Mouse (Mus musculus): Measurements from ENCODE around the gene Il12rb1. TPM values are rescaled to one million over a fixed set of nuclear protein-coding genes. Genes with fewer than 3 reads are reported as not detected.

Gene Il12rb1
- polyA plus RNA-seq (2012; rRNA removed) = 1.8 and 1.9 TPM in 2 replicates

DNA sequence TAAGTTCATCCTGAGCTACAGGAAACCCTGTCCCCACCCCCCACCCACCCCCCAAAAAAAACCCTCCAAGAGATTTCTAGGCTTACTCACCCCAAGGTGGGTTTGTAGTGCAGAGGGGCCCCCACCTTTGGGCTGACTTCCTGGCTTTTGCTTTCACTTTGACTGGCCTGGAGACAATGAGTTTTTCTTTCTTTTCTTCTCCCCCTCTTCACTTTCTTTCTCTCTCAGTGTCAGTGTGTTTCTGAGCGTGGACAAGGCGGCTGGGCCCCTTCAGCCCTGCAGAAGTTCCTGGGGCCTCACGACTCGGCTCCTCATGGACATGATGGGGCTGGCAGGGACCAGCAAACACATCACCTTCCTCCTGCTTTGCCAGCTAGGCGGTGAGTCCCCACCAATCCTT, at the start of gene Il12rb1:
Il12rb1 (plus strand) TSS at position 211 of the 400 bp plus-strand sequence.
- no peak within 1 kb of the TSS for H3K4me3 ChIP-seq (replicated peaks; ENCODE audit: insufficient read depth, low read depth, low read length)
- no peak within 1 kb of the TSS for H3K27ac ChIP-seq (ENCODE audit: insufficient read depth, low read length)
- H3K4me1 ChIP-seq (ENCODE audit: control insufficient read depth, insufficient read depth, low read length) = peaks cover 4% of the 10 kb centered on the region; the same call in 1 of the 2 replicates
- no peak for TF ChIP-seq POLR2A (IDR thresholded peaks at IDR 0.05; ENCODE audit: borderline replicate concordance, insufficient read depth, low read length)
- no peak for TF ChIP-seq CTCF (IDR thresholded peaks at IDR 0.05; ENCODE audit: borderline replicate concordance, insufficient read depth, low read depth, low read length)
- DNase-seq = no peak
- H3K27me3 ChIP-seq (ENCODE audit: control insufficient read depth, insufficient read depth, low read length) = peaks cover 2% of the 10 kb centered on the region; the same call in 1 of the 2 replicates
- WGBS = 80% methylated on average over 5 of the region's 5 CpGs

DNA sequence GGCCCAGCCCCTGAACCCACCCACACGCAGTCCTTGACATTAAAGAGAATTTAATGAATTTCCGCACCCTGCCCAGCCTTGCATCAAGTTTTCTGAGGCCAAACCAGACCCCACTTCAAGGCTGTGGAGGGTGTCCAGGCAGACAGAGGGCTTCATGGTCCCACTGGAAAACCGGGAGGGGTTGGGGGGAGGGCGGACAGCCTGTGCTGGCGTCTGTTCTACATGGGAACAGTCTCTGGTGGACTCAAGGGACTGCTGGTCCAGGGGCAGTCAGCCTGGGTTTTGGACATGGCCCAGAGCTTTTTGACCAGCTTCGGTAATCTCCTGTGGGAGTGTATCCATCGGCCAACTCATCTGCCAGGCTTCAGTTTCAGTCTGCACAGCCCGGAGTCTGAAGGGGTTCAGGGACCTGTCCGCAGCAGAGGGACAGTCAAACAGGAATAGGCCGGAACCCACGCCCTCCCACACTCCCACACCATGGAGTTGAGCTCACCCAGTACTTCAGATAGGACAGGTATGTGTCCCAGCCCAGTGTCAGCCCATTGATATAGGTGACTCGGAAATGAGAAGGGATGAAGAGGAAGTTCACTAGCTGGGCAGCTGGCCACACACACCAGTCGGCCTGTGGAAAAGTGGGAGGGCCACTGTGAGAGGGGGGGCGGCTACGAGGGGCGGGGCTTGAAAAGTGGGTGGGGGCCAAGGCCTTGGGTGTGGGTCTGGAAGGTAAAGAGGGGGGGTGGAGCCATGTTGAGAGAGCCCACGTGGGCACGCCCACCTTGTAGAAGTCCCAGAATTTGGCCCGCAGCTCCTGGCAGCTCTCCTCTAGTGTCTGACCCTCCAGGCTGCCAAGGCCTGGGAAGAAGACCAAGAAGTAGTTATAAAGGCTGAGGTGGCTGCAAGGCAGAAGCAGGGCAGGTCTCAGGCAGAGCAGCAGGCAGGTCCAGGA, 49.4 kb upstream of the Il12rb1 start:
- DNase-seq = peak; percentile 47 to 61
- Histone ChIP-seq H3K27me3 (ENCODE audit: control insufficient read depth, insufficient read depth, low read length) (no peaks in the 10 kb centered on the region), H3K27ac (ENCODE audit: insufficient read depth, low read length) (no peak overlapping the region), H3K4me1 (ENCODE audit: control insufficient read depth, insufficient read depth, low read length) (peaks cover 35% of the 10 kb centered on the region), H3K4me3 (replicated peaks; ENCODE audit: insufficient read depth, low read depth, low read length) (no peak overlapping the region)
- TF ChIP-seq POLR2A (IDR thresholded peaks at IDR 0.05; ENCODE audit: borderline replicate concordance, insufficient read depth, low read length) (0 out of 2 replicates have a peak, but pooled peaks have one; percentile 19), CTCF (IDR thresholded peaks at IDR 0.05; ENCODE audit: borderline replicate concordance, insufficient read depth, low read depth, low read length) (no peak)
- WGBS = 15% methylated on average over 19 of the region's 19 CpGs

DNA sequence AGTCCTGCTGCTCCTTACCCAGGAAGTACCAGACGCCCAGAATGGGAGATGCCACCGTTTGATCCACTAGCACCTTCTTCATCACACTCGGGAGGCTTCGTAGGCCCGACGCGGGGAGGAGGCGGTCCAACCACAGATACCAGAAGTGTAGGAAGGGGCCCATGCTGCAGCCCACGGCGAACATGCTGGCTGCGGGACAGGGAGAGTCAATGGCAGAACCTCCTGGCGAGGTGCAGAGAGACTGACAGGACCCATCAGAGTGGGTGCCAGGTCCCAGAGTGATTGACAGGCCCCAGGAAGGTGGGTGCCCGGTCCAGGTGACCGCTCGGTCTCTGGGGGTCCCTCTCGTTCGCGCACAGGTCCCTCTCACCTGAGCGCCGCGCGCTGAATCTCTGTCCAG, 47.9 kb upstream of the Il12rb1 start:
- no peak for DNase-seq
- WGBS = under 1% methylated on average over 22 of the region's 22 CpGs
- H3K4me1 ChIP-seq (ENCODE audit: control insufficient read depth, insufficient read depth, low read length) = peaks cover 35% of the 10 kb centered on the region

DNA sequence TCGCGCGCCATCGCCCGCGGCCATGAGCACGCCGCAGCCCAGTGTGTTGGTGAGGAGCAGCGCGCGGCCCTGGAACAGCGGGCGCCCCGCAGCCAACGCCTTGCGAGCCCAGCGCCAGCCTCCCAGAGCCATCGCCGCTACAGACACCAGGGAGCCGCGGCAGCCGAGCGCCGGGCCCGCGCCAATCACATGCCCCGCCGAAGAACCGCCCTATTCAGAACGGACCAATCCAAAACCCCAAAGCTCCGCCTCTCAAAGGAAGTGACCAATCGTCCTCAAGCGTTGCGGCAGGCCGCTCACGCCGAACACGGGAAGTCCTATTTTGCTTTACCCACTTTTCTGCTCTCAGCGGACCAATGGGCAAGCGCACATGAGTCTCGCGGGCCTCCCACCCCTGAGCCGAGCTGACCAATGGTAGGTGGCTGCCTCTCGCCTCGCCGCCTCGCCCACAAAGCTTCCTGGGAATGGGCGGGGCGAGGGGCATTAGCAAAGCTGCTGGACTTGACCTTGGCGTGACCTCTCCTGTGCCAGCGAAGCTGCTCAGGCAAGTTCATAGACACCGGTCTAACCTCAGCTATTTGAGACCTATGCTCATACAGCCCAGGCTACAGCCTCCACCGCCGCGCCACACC, 47.4 kb upstream of the Il12rb1 start, which contains the start of gene Mpv17l2:
Mpv17l2 (minus strand) TSS at position 172 of the 632 bp plus-strand sequence.
- Histone ChIP-seq H3K4me1 (ENCODE audit: control insufficient read depth, insufficient read depth, low read length) (peaks cover 34% of the 10 kb centered on the region), H3K4me3 (replicated peaks; ENCODE audit: insufficient read depth, low read depth, low read length) (peak within 1 kb of the TSS; percentile 60), H3K27me3 (ENCODE audit: control insufficient read depth, insufficient read depth, low read length) (no peaks in the 10 kb centered on the region), H3K27ac (ENCODE audit: insufficient read depth, low read length) (peak within 1 kb of the TSS; percentile 67)
- TF ChIP-seq POLR2A (IDR thresholded peaks at IDR 0.05; ENCODE audit: borderline replicate concordance, insufficient read depth, low read length) (no peak; the same call in 1 of the 2 replicates), CTCF (IDR thresholded peaks at IDR 0.05; ENCODE audit: borderline replicate concordance, insufficient read depth, low read depth, low read length) (no peak)
- under 1% methylated on average over 55 of the region's 55 CpGs for WGBS
- peak; percentile 96 to 99 for DNase-seq

More for the DNA sequence above, 47.9 kb upstream of the Il12rb1 start:
- H3K27me3 ChIP-seq (ENCODE audit: control insufficient read depth, insufficient read depth, low read length) = no peaks in the 10 kb centered on the region
- TF ChIP-seq POLR2A (IDR thresholded peaks at IDR 0.05; ENCODE audit: borderline replicate concordance, insufficient read depth, low read length) (no peak), CTCF (IDR thresholded peaks at IDR 0.05; ENCODE audit: borderline replicate concordance, insufficient read depth, low read depth, low read length) (no peak)
- peak overlapping the region; percentile 45 for H3K27ac ChIP-seq (ENCODE audit: insufficient read depth, low read length)
- H3K4me3 ChIP-seq (replicated peaks; ENCODE audit: insufficient read depth, low read depth, low read length) = peak overlapping the region; percentile 60

DNA sequence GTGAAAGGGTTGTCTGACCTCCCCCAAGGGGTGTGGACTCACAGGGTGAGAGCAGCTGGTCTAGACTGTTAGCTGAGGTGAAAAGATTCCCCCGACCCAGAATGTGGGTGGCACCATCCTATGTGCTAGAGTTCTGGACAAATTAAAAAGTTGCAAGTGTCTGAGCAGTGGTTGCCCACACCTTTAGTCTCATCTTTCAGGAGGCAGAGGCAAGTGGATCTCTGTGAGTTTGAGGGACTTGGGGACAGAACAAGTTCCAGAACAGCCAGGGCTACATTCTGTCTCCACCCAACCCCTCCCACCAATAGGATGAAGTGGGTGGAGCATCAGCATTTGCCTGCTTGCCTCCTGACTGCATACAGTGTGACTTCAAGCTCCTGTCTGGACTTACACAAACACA, 46.1 kb upstream of the Il12rb1 start:
- H3K27me3 ChIP-seq (ENCODE audit: control insufficient read depth, insufficient read depth, low read length) = no peaks in the 10 kb centered on the region
- H3K27ac ChIP-seq (ENCODE audit: insufficient read depth, low read length) = no peak overlapping the region
- whole genome bisulfite sequencing = 72% methylated on average over 1 of the region's 1 CpGs
- no peak for DNase-seq
- no peak overlapping the region for H3K4me3 ChIP-seq (replicated peaks; ENCODE audit: insufficient read depth, low read depth, low read length)
- H3K4me1 ChIP-seq (ENCODE audit: control insufficient read depth, insufficient read depth, low read length) = peaks cover 38% of the 10 kb centered on the region
- TF ChIP-seq POLR2A (IDR thresholded peaks at IDR 0.05; ENCODE audit: borderline replicate concordance, insufficient read depth, low read length) (no peak), CTCF (IDR thresholded peaks at IDR 0.05; ENCODE audit: borderline replicate concordance, insufficient read depth, low read depth, low read length) (no peak)

DNA sequence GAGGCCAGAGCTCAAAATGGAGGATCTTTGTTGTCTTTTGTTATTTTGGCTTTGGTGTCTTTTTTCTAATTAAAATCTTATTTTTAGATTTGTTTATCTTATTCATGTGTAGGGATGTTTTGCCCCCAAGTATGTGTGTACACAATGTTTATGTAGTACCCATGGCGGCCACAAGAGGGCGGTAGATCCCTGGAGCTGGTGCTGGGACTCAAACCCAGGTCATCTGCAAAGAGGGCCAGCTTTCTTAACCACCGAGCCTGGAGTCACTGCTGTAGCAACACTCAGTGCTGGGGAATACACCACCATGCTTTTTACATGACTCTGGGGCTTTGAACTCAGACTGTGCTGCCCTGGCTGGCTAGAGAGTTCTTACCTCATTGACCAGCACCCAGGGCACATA, 44.9 kb upstream of the Il12rb1 start:
- under 1% methylated on average over 3 of the region's 3 CpGs for WGBS
- TF ChIP-seq POLR2A (IDR thresholded peaks at IDR 0.05; ENCODE audit: borderline replicate concordance, insufficient read depth, low read length) (no peak), CTCF (IDR thresholded peaks at IDR 0.05; ENCODE audit: borderline replicate concordance, insufficient read depth, low read depth, low read length) (peak; percentile 76)
- peak; percentile 50 to 72 for DNase-seq
- no peak overlapping the region for H3K4me3 ChIP-seq (replicated peaks; ENCODE audit: insufficient read depth, low read depth, low read length)
- no peak overlapping the region for H3K27ac ChIP-seq (ENCODE audit: insufficient read depth, low read length)
- peaks cover 27% of the 10 kb centered on the region for H3K4me1 ChIP-seq (ENCODE audit: control insufficient read depth, insufficient read depth, low read length)
- no peaks in the 10 kb centered on the region for H3K27me3 ChIP-seq (ENCODE audit: control insufficient read depth, insufficient read depth, low read length)

DNA sequence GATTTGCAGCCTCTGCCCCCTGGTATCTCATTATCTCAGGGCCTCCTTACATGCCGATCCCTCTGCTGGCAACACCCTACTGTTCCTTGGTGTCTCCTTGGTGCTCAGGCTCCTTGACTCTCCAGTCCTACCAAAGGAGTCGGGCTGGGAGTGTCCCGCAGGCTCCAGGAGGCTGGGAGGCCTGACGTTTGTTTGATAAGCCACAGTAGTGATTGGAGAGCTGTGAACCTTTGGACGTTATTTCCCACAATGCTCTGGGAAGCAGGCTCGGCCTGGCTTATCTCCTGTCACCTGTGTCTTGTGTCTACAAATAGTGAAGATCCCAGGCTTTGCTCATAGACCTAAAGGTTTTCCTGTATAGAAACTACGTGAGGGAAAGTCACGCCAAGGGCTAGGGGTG, 44.2 kb upstream of the Il12rb1 start:
- DNase-seq = no peak
- TF ChIP-seq CTCF (IDR thresholded peaks at IDR 0.05; ENCODE audit: borderline replicate concordance, insufficient read depth, low read depth, low read length) = no peak
- TF ChIP-seq POLR2A (IDR thresholded peaks at IDR 0.05; ENCODE audit: borderline replicate concordance, insufficient read depth, low read length) = no peak
- peaks cover 21% of the 10 kb centered on the region for H3K4me1 ChIP-seq (ENCODE audit: control insufficient read depth, insufficient read depth, low read length)

More for the DNA sequence above, 44.2 kb upstream of the Il12rb1 start:
- no peak overlapping the region for H3K4me3 ChIP-seq (replicated peaks; ENCODE audit: insufficient read depth, low read depth, low read length)
- no peaks in the 10 kb centered on the region for H3K27me3 ChIP-seq (ENCODE audit: control insufficient read depth, insufficient read depth, low read length)
- WGBS = 88% methylated on average over 8 of the region's 8 CpGs
- H3K27ac ChIP-seq (ENCODE audit: insufficient read depth, low read length) = no peak overlapping the region
